Mouse (Mus musculus) myocyte (in vitro differentiated cells): ENCODE measurements around the gene Sqstm1.

ENCODE experiments used
- E2F4 ChIP-seq: IDR thresholded peaks from one replicate; pipeline ENCODE4 v1.6.1; 2011; ENCODE audit warnings: mild to moderate bottlenecking, control low read depth, moderate library complexity; ENCODE audit not compliant: insufficient read depth
- MAX ChIP-seq: IDR thresholded peaks from one replicate; pipeline ENCODE4 v1.6.1; 2011; ENCODE audit warnings: low read depth, mild to moderate bottlenecking, control low read depth
- MYOD1 ChIP-seq, 3 experiments: IDR thresholded peaks; one replicate each; pipeline ENCODE4 v1.6.1; 2011; ENCODE audit warnings: control low read depth in 2 of 3, low read depth in 2 of 3, mild to moderate bottlenecking in 2 of 3, moderate library complexity in 1 of 3; ENCODE audit not compliant: insufficient read length in 2 of 3, control insufficient read depth in 1 of 3
- POLR2A ChIP-seq: IDR thresholded peaks from one replicate; pipeline ENCODE4 v1.6.1; 2011; ENCODE audit warnings: low read depth, mild to moderate bottlenecking, control low read depth, moderate library complexity; ENCODE audit not compliant: insufficient read length
- TCF12 ChIP-seq: IDR thresholded peaks from one replicate; pipeline ENCODE4 v1.6.1; 2011; ENCODE audit warnings: mild to moderate bottlenecking, control low read depth; ENCODE audit not compliant: poor library complexity, insufficient read depth, severe bottlenecking
- USF1 ChIP-seq: IDR thresholded peaks from one replicate; pipeline ENCODE4 v1.6.1; 2011; ENCODE audit warnings: low read depth, mild to moderate bottlenecking, control low read depth, moderate library complexity

GRCm38 (mm10) chr11:50212848-50213758 lies 2.5 kb upstream of the Sqstm1 start:
- TF ChIP-seq POLR2A: peak; percentile 59
- TF ChIP-seq E2F4: no peak
- TF ChIP-seq USF1: peak; percentile 93
- TF ChIP-seq MAX: no peak
- TF ChIP-seq MYOD1 (IDR thresholded peaks at IDR 0.05; ENCODE audit: control insufficient read depth in 1 of 3, insufficient read length in 2 of 3, low read depth in 2 of 3): peak in 2 of 3 experiments; percentile 64 to 78
- peak; percentile 54 for TF ChIP-seq TCF12
